Mouse (Mus musculus): ENCODE measurements around the gene Dusp12.

The Dusp12 gene

DNA sequence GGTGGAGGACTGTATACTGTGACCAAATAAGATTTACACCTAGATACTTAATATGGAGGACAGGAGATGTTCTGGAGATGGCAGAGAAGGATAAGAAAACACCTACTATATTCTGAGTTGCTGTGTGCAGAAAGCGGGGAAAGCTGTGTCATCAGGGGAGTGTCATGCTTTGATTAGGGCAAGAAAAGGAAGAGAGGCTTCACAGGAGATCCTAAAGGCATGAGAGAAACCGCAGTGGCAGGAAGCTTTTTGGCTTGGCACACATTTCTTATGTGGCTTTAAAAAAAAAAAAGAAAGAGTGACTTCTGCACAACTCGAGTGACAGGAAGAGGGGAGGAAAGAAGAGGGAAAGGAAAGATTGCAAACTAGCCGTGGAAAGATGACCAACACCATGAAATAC lies 22.3 kb downstream of the Dusp12 start:
- DNase-seq (ENCODE audit: low read depth, low spot score), result peak; percentile 47

- no peak for DNase-seq (ENCODE audit: low read depth, low spot score)
These were observed 23.0 kb downstream of the Dusp12 start for GRCm38 (mm10) chr1:170862435-170862717.

DNA sequence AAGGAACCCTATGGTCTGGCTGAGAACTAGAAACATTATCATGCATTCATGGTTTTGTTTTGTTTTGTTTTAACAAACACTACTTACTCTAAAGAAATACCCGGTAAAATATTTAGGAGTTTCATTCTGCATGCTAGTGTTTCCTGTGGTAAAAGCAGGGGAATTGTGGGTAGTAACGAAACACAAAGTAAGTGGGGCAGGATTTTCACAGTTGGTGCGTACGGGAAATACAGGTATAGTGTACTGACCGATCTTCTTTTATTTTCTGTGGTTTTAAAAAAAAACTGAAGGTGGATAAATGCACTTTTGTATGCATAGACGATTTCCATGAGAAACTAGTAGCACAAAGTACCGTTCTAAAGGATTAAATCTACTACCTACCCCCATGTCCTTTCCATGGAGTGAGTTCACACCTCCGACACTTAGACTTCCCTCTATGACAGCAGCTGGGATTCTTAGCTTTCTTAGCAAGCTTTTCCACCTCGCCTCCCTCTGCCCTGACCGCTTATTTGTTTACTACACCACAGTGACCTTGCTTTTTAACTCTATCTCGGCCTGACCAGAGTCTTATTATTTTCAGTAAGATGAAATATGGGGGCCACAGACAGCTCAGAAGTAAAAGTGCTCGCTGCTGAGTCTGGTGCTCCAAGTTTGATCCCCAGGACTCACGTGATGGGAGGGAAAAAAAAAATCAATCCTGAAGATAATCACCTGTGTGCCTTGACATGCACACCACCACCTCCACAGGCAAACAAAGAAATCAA lies 23.5 kb downstream of the Dusp12 start:
- DNase-seq (ENCODE audit: low read depth, low spot score), result peak; percentile 42

- DNase-seq (ENCODE audit: low read depth, low spot score), result no peak
These were observed 26.5 kb downstream of the Dusp12 start for GRCm38 (mm10) chr1:170858872-170859271.

DNA sequence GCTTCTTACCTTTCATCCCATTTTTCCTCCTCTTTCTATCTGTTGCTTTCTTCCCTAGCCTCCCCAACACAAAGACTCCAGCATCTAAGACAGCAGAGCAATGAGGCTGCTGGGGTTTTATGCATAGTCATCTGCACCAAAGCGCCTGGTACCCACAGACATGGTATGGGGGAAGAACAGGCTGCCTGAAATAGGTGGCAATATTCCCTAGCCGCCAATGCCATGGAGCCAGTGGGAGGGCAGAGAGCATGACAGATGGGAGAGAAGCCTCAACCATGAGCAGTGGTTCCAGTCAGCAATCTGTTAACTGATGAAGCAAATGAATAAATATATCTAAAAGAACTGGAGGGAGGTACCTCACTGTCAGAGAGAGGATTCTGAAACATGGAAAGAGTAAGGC lies 28.0 kb downstream of the Dusp12 start:
- no peak for DNase-seq (ENCODE audit: low read depth, low spot score)

DNA sequence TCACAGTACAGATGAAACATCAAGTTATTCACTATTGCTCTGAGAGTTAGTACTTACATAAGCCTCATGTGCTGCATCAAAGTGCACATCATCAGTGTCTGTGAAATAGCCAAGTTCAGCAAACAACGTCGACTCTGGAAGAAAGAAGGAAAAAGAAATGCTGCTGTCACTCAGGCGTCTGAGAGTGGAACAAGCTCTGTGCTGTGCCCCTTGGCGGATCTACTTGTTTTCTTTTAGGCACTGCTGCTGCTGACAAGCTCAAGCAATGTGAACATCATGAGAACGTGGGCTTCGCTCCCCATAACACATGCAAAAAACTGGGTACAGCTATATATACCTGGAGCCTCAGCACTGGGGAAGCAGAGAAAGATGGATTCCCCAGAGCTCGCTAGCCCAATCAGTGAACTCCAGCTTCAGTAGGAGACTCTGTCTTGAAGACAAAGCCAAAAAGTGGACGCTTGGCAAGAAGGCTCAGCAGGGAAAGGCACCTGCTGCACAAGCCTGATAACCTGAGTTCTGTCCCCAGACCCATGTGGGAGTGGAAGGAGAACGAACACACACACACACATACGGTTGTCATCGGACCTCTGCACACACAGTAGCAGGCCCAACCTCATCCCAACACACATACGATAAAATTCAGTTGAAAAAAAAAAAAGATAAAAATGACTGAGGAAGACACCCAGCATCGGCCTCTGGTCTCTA lies 30.1 kb downstream of the Dusp12 start:
- DNase-seq (ENCODE audit: low read depth, low spot score), result no peak

DNA sequence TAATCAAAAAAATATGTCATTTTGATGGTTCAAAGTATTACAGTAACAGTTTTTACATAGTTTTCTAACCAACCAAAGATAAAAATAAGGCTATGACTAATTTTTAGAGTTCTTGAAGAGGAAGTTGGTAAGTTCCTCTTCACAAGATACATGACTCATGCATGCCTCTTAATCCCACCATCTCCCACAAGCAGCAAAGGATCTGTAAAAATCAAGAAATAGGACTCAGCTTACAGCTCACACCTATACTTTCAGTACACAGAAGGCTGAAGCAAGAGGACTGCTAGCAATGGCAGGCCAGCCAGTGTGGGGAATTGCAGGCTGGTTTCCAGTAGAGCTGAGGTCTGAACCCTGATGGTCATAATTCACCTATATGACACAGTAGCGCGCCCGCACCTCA lies 31.7 kb downstream of the Dusp12 start:
- DNase-seq (ENCODE audit: low read depth, low spot score), result peak; percentile 22

GRCm38 (mm10) chr1:170850637-170851624 lies 34.4 kb downstream of the Dusp12 start:
- no peak for DNase-seq (ENCODE audit: low read depth, low spot score)

DNA sequence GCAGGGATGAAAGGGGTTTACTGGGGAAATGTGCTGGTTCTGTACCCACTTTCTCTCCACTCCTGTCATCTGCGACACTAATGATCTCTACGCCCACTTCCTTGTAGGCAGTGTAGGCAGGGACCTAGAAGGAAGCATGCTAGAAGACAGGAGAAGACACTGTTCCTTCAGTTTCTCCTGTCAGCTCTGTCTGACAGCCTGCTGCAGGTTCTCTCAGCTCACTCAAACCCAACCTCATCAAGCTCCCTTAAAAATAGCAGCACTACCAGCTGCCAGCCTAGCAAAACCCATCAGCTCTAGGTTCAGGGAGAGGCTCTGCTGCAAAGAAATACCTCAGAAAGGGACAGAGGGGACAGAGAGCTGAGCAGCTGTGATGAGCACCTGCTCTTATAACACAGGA lies 35.3 kb downstream of the Dusp12 start:
- DNase-seq (ENCODE audit: low read depth, low spot score), result no peak

- DNase-seq (ENCODE audit: low read depth, low spot score), result no peak
These were observed 39.7 kb downstream of the Dusp12 start for GRCm38 (mm10) chr1:170845448-170846307.

GRCm38 (mm10) chr1:170844380-170844779 lies 41.0 kb downstream of the Dusp12 start:
- DNase-seq (ENCODE audit: low read depth, low spot score), result peak; percentile 73

DNA sequence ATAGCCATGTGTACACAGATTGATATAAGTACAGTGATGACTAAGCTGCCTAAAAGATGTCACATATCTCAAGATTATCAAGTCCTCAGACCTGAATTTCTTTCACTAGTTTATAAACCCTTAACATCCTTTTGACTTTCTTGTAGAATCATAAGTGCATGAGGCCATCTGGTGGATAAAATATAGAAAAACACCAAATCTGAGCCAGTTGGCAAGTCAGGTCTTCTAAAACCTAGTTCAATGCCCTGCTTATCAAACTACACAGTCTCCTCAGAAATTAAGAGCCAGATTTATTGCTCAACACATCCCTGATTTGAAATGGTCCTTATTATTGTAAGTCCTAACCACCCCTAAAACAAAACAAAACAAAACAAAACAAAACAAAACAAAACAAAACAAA lies 45.7 kb downstream of the Dusp12 start:
- peak; percentile 50 for DNase-seq (ENCODE audit: low read depth, low spot score)

DNA sequence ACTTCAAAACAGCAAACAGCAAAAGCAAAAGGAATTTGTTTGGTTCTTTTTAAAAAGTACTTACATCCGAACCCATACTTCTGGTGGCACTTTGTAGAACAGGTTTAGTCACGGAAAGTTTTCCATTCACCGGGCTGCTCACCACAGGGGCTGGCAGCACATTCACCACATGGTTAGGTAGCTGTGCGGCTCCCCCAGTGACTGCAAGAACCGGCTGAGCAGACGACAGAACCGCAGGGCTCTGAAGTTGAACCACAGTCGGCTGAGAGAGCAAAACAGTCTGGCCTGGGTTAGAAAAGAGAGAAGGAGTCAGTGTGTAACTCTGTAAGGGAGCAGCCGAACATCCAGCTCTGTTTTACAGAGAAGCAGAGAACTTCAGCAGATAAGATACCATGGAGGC lies 50.6 kb downstream of the Dusp12 start:
- no peak for DNase-seq (ENCODE audit: low read depth, low spot score)

- no peak for DNase-seq (ENCODE audit: low read depth, low spot score)
These were observed 55.6 kb downstream of the Dusp12 start for GRCm38 (mm10) chr1:170829781-170830180.

DNA sequence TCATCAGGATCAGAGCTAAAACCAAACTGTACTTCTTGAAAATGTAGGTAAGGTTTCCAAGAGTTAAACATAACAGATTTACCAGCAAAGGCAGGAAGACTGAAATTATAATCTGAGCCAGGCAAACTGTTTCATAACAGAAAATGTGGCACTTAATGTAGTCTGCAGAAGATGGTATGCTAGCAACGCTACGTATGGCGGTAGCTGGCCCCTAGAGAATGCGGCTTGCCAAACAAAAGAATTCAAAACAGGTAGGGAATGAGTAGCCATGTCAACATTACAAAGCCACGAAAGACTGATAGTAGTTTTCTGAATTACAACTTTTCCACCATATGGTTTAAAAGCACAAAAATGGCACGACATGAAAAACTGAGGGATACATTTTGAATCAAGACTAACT lies 56.0 kb downstream of the Dusp12 start:
- DNase-seq (ENCODE audit: low read depth, low spot score), result no peak
